Mouse (Mus musculus): ENCODE results near the gene C2cd2. TPM values are rescaled to one million over a fixed set of nuclear protein-coding genes. Genes with fewer than 3 reads are reported as not detected.

C2cd2 gene
- polyA plus RNA-seq, 1 experiment from 2014 or later = 18.9 TPM

GRCm38 (mm10) chr16:97929520-97929919, 32.9 kb downstream of the C2cd2 start:
- 75% methylated on average over 1 of the region's 1 CpGs for WGBS
- Histone ChIP-seq H3K4me1 (ENCODE audit: control insufficient read depth, insufficient read depth, low read length) (no peaks in the 10 kb centered on the region), H3K9me3 (ENCODE audit: control insufficient read depth, low read length) (no peaks in the 10 kb centered on the region), H3K4me2 (ENCODE audit: low read depth) (no peak overlapping the region), H3K4me3 (ENCODE audit: low read depth, low read length) (no peak overlapping the region), H3K27ac (ENCODE audit: low read depth, low read length) (no peak overlapping the region), H3K36me3 (ENCODE audit: control insufficient read depth, insufficient read depth, low read length) (no peaks in the 10 kb centered on the region), H3K27me3 (ENCODE audit: control insufficient read depth, insufficient read depth, low read length) (no peaks in the 10 kb centered on the region), H3K9ac (ENCODE audit: low read length) (no peak overlapping the region)
- no peak for ATAC-seq (ENCODE audit: insufficient read depth, low FRiP score, low TSS enrichment)
- DNase-seq (ENCODE audit: low spot score) = no peak

GRCm38 (mm10) chr16:97927331-97927938, 35.0 kb downstream of the C2cd2 start:
- 95% methylated on average over 3 of the region's 3 CpGs for WGBS
- Histone ChIP-seq H3K4me3 (ENCODE audit: low read depth, low read length) (no peak overlapping the region), H3K9me3 (ENCODE audit: control insufficient read depth, low read length) (no peaks in the 10 kb centered on the region), H3K4me1 (ENCODE audit: control insufficient read depth, insufficient read depth, low read length) (no peaks in the 10 kb centered on the region), H3K27me3 (ENCODE audit: control insufficient read depth, insufficient read depth, low read length) (no peaks in the 10 kb centered on the region), H3K9ac (ENCODE audit: low read length) (no peak overlapping the region), H3K36me3 (ENCODE audit: control insufficient read depth, insufficient read depth, low read length) (no peaks in the 10 kb centered on the region), H3K4me2 (ENCODE audit: low read depth) (no peak overlapping the region), H3K27ac (ENCODE audit: low read depth, low read length) (no peak overlapping the region)
- ATAC-seq (ENCODE audit: insufficient read depth, low FRiP score, low TSS enrichment) (no peak), DNase-seq (ENCODE audit: low spot score) (no peak)

- no peak overlapping the region for H3K9ac ChIP-seq (ENCODE audit: low read length)
- no peaks in the 10 kb centered on the region for H3K9me3 ChIP-seq (ENCODE audit: control insufficient read depth, low read length)
- no peak for DNase-seq (ENCODE audit: low spot score)
- H3K27me3 ChIP-seq (ENCODE audit: control insufficient read depth, insufficient read depth, low read length) = no peaks in the 10 kb centered on the region
- no peak overlapping the region for H3K27ac ChIP-seq (ENCODE audit: low read depth, low read length)
- H3K4me3 ChIP-seq (ENCODE audit: low read depth, low read length) = no peak overlapping the region
- no peak overlapping the region for H3K4me2 ChIP-seq (ENCODE audit: low read depth)
- no peaks in the 10 kb centered on the region for H3K4me1 ChIP-seq (ENCODE audit: control insufficient read depth, insufficient read depth, low read length)
- WGBS = 81% methylated on average over 9 of the region's 9 CpGs
- ATAC-seq (ENCODE audit: insufficient read depth, low FRiP score, low TSS enrichment) = no peak
- H3K36me3 ChIP-seq (ENCODE audit: control insufficient read depth, insufficient read depth, low read length) = no peaks in the 10 kb centered on the region
These were observed 36.0 kb downstream of the C2cd2 start for GRCm38 (mm10) chr16:97926381-97926780.

- Histone ChIP-seq H3K4me2 (ENCODE audit: low read depth) (no peak overlapping the region), H3K9ac (ENCODE audit: low read length) (no peak overlapping the region), H3K27ac (ENCODE audit: low read depth, low read length) (no peak overlapping the region), H3K36me3 (ENCODE audit: control insufficient read depth, insufficient read depth, low read length) (no peaks in the 10 kb centered on the region), H3K4me3 (ENCODE audit: low read depth, low read length) (no peak overlapping the region), H3K27me3 (ENCODE audit: control insufficient read depth, insufficient read depth, low read length) (no peaks in the 10 kb centered on the region), H3K9me3 (ENCODE audit: control insufficient read depth, low read length) (no peaks in the 10 kb centered on the region), H3K4me1 (ENCODE audit: control insufficient read depth, insufficient read depth, low read length) (no peaks in the 10 kb centered on the region)
- WGBS = 90% methylated on average over 2 of the region's 2 CpGs
- no peak for DNase-seq (ENCODE audit: low spot score)
- ATAC-seq (ENCODE audit: insufficient read depth, low FRiP score, low TSS enrichment) = no peak
These were observed 36.6 kb downstream of the C2cd2 start for GRCm38 (mm10) chr16:97925760-97926159.

GRCm38 (mm10) chr16:97923700-97924099, 38.7 kb downstream of the C2cd2 start:
- H3K36me3 ChIP-seq (ENCODE audit: control insufficient read depth, insufficient read depth, low read length) = no peaks in the 10 kb centered on the region
- no peak overlapping the region for H3K4me3 ChIP-seq (ENCODE audit: low read depth, low read length)
- H3K9ac ChIP-seq (ENCODE audit: low read length) = no peak overlapping the region
- WGBS = 84% methylated on average over 1 of the region's 1 CpGs
- no peak for ATAC-seq (ENCODE audit: insufficient read depth, low FRiP score, low TSS enrichment)
- no peak overlapping the region for H3K27ac ChIP-seq (ENCODE audit: low read depth, low read length)
- no peaks in the 10 kb centered on the region for H3K4me1 ChIP-seq (ENCODE audit: control insufficient read depth, insufficient read depth, low read length)
- H3K9me3 ChIP-seq (ENCODE audit: control insufficient read depth, low read length) = no peaks in the 10 kb centered on the region
- no peak overlapping the region for H3K4me2 ChIP-seq (ENCODE audit: low read depth)
- no peak for DNase-seq (ENCODE audit: low spot score)
- H3K27me3 ChIP-seq (ENCODE audit: control insufficient read depth, insufficient read depth, low read length) = no peaks in the 10 kb centered on the region

- DNase-seq (ENCODE audit: low spot score) (no peak), ATAC-seq (ENCODE audit: insufficient read depth, low FRiP score, low TSS enrichment) (no peak; the same call in 1 of the 2 replicates)
- Histone ChIP-seq H3K36me3 (ENCODE audit: control insufficient read depth, insufficient read depth, low read length) (no peaks in the 10 kb centered on the region), H3K4me1 (ENCODE audit: control insufficient read depth, insufficient read depth, low read length) (no peaks in the 10 kb centered on the region), H3K4me2 (ENCODE audit: low read depth) (peak overlapping the region; percentile 54), H3K27ac (ENCODE audit: low read depth, low read length) (no peak overlapping the region), H3K9ac (ENCODE audit: low read length) (peak overlapping the region; percentile 85; the same call in 1 of the 2 replicates), H3K4me3 (ENCODE audit: low read depth, low read length) (peak overlapping the region; percentile 87), H3K9me3 (ENCODE audit: control insufficient read depth, low read length) (no peaks in the 10 kb centered on the region), H3K27me3 (ENCODE audit: control insufficient read depth, insufficient read depth, low read length) (no peaks in the 10 kb centered on the region)
- WGBS = under 1% methylated on average over 9 of the region's 9 CpGs
These were observed 39.6 kb downstream of the C2cd2 start for GRCm38 (mm10) chr16:97922779-97923126.

GRCm38 (mm10) chr16:97921961-97922778, 40.2 kb downstream of the C2cd2 start:
- peak; percentile 87 for ATAC-seq (ENCODE audit: insufficient read depth, low FRiP score, low TSS enrichment)
- Histone ChIP-seq H3K9me3 (ENCODE audit: control insufficient read depth, low read length) (no peaks in the 10 kb centered on the region), H3K4me2 (ENCODE audit: low read depth) (peak overlapping the region; percentile 54), H3K27me3 (ENCODE audit: control insufficient read depth, insufficient read depth, low read length) (no peaks in the 10 kb centered on the region), H3K9ac (ENCODE audit: low read length) (peak overlapping the region; percentile 85), H3K27ac (ENCODE audit: low read depth, low read length) (peak overlapping the region; percentile 56; the same call in 1 of the 2 replicates), H3K36me3 (ENCODE audit: control insufficient read depth, insufficient read depth, low read length) (no peaks in the 10 kb centered on the region), H3K4me1 (ENCODE audit: control insufficient read depth, insufficient read depth, low read length) (no peaks in the 10 kb centered on the region), H3K4me3 (ENCODE audit: low read depth, low read length) (peak overlapping the region; percentile 87)
- DNase-seq (ENCODE audit: low spot score) = peak; percentile 84
- under 1% methylated on average over 70 of the region's 75 CpGs for WGBS

- WGBS = 100% methylated on average over 1 of the region's 1 CpGs
- Histone ChIP-seq H3K27me3 (ENCODE audit: control insufficient read depth, insufficient read depth, low read length) (no peaks in the 10 kb centered on the region), H3K9me3 (ENCODE audit: control insufficient read depth, low read length) (no peaks in the 10 kb centered on the region), H3K27ac (ENCODE audit: low read depth, low read length) (no peak overlapping the region), H3K9ac (ENCODE audit: low read length) (no peak overlapping the region), H3K4me3 (ENCODE audit: low read depth, low read length) (no peak overlapping the region), H3K4me2 (ENCODE audit: low read depth) (no peak overlapping the region), H3K36me3 (ENCODE audit: control insufficient read depth, insufficient read depth, low read length) (no peaks in the 10 kb centered on the region), H3K4me1 (ENCODE audit: control insufficient read depth, insufficient read depth, low read length) (no peaks in the 10 kb centered on the region)
- DNase-seq (ENCODE audit: low spot score) (no peak), ATAC-seq (ENCODE audit: insufficient read depth, low FRiP score, low TSS enrichment) (no peak)
These were observed 41.8 kb downstream of the C2cd2 start for GRCm38 (mm10) chr16:97920621-97921020.

GRCm38 (mm10) chr16:97919793-97920192, 42.6 kb downstream of the C2cd2 start:
- DNase-seq (ENCODE audit: low spot score) (no peak), ATAC-seq (ENCODE audit: insufficient read depth, low FRiP score, low TSS enrichment) (no peak)
- Histone ChIP-seq H3K4me3 (ENCODE audit: low read depth, low read length) (no peak overlapping the region), H3K9ac (ENCODE audit: low read length) (no peak overlapping the region), H3K27ac (ENCODE audit: low read depth, low read length) (no peak overlapping the region), H3K36me3 (ENCODE audit: control insufficient read depth, insufficient read depth, low read length) (no peaks in the 10 kb centered on the region), H3K4me2 (ENCODE audit: low read depth) (no peak overlapping the region), H3K4me1 (ENCODE audit: control insufficient read depth, insufficient read depth, low read length) (no peaks in the 10 kb centered on the region), H3K9me3 (ENCODE audit: control insufficient read depth, low read length) (no peaks in the 10 kb centered on the region), H3K27me3 (ENCODE audit: control insufficient read depth, insufficient read depth, low read length) (no peaks in the 10 kb centered on the region)
- WGBS = 34% methylated on average over 2 of the region's 2 CpGs
